Mouse (Mus musculus) inflammation-experienced regulatory T-cells, adult 16 weeks (primary cell): ENCODE data around the gene Vmn2r82. TPM values are rescaled to one million over a fixed set of nuclear protein-coding genes. Genes with fewer than 3 reads are reported as not detected.

Experiments used
- polyA plus RNA-seq: library from polyadenylated mRNA; unstranded; fragments of 100-300 nt; shearing (Covaris generic); gene quantifications from one replicate; pipeline ENCODE4 v1.2.1, GENCODE M21; 2017

The Vmn2r82 gene
- polyA plus RNA-seq = not detected

GRCm38 (mm10) chr10:79356220-79356619, at the start of gene Vmn2r82:
Vmn2r82 (plus strand) TSS chr10:79356520.

Other genes with a start within 250 kb of the Vmn2r82 start
- not detected for gene Vmn2r80, start 207.8 kb upstream of the Vmn2r82 start, polyA plus RNA-seq
- not detected for gene Vmn2r81, start 108.8 kb upstream of the Vmn2r82 start, polyA plus RNA-seq
- gene Vmn2r83, start 112.2 kb downstream of the Vmn2r82 start, polyA plus RNA-seq = not detected
- gene Plpp2, start 177.3 kb downstream of the Vmn2r82 start, polyA plus RNA-seq = 4.6 TPM
- gene Mier2, start 198.7 kb downstream of the Vmn2r82 start, polyA plus RNA-seq = 45.2 TPM
- gene Theg, start 230.8 kb downstream of the Vmn2r82 start, polyA plus RNA-seq = not detected